Mouse (Mus musculus) spleen, adult 2 months (tissue): ENCODE results near the gene Tmem30c.

Source experiments
- CTCF ChIP-seq: fragments of 200-500 bp; IDR thresholded peaks from 2 replicates; pipeline ENCODE4 v1.5.1; 2011; ENCODE audit warnings: mild to moderate bottlenecking, inconsistent platforms; ENCODE audit not compliant: insufficient read depth, insufficient read length, insufficient replicate concordance; ENCODE audit errors: extremely low read depth
- POLR2A ChIP-seq: fragments of 200-500 bp; IDR thresholded peaks from 2 replicates; pipeline ENCODE4 v1.6.1; 2011; ENCODE audit warnings: low read depth, low read length, inconsistent platforms

DNA sequence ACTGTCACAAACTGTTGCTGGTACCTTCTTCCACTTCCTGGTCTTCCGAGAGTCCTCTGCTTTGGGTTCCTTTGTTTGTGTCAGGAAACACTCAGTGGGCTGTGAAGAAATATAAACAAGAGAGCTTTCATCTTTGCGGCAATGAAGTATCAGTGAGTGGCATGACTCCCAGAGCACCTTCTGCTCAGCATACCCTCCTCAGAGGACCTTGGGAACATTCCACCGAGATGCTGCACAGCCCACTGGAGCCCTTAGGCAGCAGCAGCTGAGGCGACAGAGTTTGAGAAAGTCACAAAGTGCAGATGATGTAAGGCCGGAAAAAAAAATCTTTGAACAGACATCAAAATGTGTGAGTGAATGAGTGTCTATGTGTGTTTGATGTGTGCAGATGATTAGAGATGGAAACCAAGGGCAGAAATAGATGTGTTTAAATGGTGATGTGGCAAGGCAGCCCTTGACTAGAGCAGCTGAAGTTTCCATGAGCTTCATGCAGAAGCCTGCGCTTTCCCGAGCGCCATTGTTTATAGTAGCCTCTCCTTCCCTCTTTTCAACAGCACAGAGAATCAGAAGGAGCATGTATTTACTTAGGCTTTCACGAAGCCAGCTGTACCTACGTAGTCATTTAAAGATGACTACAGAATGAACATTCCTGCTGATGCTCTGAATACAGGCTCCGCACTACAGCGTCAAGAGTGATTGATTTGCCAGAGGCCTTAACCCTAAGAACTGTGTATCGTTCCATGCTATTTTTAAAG lies 25.4 kb upstream of the Tmem30c start:
- TF ChIP-seq POLR2A: no peak
- TF ChIP-seq CTCF: no peak
